Mouse (Mus musculus): ENCODE measurements around the gene Cav1.

Cav1 gene

GRCm38 (mm10) chr6:17317944-17318343 lies 11.8 kb downstream of the Cav1 start:
- no peak for DNase-seq

- DNase-seq = no peak
Observed at GRCm38 (mm10) chr6:17321976-17322375, 15.8 kb downstream of the Cav1 start.

GRCm38 (mm10) chr6:17327216-17327615 lies 21.1 kb downstream of the Cav1 start:
- DNase-seq = no peak

- no peak for DNase-seq
Observed at GRCm38 (mm10) chr6:17329801-17330200, 23.7 kb downstream of the Cav1 start.

- no peak for DNase-seq
Observed at GRCm38 (mm10) chr6:17337724-17338123, 31.6 kb downstream of the Cav1 start.

- no peak for DNase-seq
Observed at GRCm38 (mm10) chr6:17340406-17340805, 34.3 kb downstream of the Cav1 start.

GRCm38 (mm10) chr6:17348011-17348410 lies 41.9 kb downstream of the Cav1 start:
- DNase-seq = no peak

GRCm38 (mm10) chr6:17350803-17351202 lies 44.7 kb downstream of the Cav1 start:
- DNase-seq = no peak

GRCm38 (mm10) chr6:17358896-17359690 lies 53.0 kb downstream of the Cav1 start:
- DNase-seq = peak; percentile 27 to 53

- DNase-seq = no peak
Observed at GRCm38 (mm10) chr6:17362771-17363170, 56.6 kb downstream of the Cav1 start.

GRCm38 (mm10) chr6:17363446-17364179 lies 57.5 kb downstream of the Cav1 start:
- DNase-seq = peak in 1 of 2 experiments; percentile 10

GRCm38 (mm10) chr6:17374326-17374725 lies 68.2 kb downstream of the Cav1 start:
- no peak for DNase-seq

- DNase-seq = no peak
Observed at GRCm38 (mm10) chr6:17377371-17377770, 71.2 kb downstream of the Cav1 start.

GRCm38 (mm10) chr6:17380102-17380501 lies 74.0 kb downstream of the Cav1 start:
- DNase-seq = no peak

GRCm38 (mm10) chr6:17381690-17382089 lies 75.6 kb downstream of the Cav1 start:
- no peak for DNase-seq

- DNase-seq = no peak
Observed at GRCm38 (mm10) chr6:17385531-17385930, 79.4 kb downstream of the Cav1 start.

- DNase-seq = no peak
Observed at GRCm38 (mm10) chr6:17387991-17388710, 82.0 kb downstream of the Cav1 start.

Data from lung, adult 18-20 months (tissue).